Mouse (Mus musculus) olfactory bulb, adult 2 months (tissue): ENCODE results near the gene Pld1.

Experiments
- CTCF ChIP-seq: fragments of 200-500 bp; IDR thresholded peaks from 2 replicates; pipeline ENCODE4 v1.5.1; 2012; ENCODE audit warnings: low read depth, mild to moderate bottlenecking, low read length, moderate library complexity; ENCODE audit not compliant: insufficient read depth
- POLR2A ChIP-seq: fragments of 200-500 bp; IDR thresholded peaks from 2 replicates; pipeline ENCODE4 v1.6.1; 2012; ENCODE audit warnings: mild to moderate bottlenecking, low read depth, low read length, moderate library complexity; ENCODE audit not compliant: insufficient read depth

DNA sequence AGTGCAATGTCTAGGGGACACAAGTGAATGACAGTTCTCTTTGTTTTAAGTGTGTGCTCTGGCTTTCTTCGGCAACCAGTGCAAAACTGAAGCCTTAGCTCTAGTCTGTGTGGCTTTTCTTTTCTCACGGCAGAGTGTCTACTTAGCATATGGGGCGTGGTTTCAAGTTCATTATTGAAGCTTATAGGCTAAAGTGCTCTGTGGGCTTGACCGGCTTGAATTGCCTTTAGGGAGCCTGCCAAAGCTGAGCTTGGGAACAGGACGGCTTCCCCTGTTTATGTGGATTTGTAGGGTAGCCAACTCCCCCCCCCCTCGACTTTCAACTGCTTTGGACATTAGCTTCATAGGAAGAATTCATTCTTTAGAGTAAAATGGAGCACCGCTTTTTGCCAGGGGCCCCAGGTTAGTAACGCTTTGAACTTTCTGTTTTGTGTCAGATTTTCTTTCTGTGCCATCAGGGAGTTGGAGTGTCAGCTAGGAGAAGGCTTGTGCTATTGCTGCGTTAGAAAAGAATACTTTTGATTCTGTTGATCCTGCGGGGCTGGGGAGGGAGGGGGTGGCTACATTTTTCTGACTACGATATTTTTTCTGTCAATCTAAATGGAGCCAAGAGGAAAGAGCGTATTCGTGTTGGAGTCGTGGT lies 45.6 kb downstream of the Pld1 start:
- TF ChIP-seq POLR2A (no peak), CTCF (no peak)
